Mouse (Mus musculus): ENCODE results near the gene AB124611. TPM values are rescaled to one million over a fixed set of nuclear protein-coding genes. Genes with fewer than 3 reads are reported as not detected.
"Not testable (repeated sequence)": the region's sequence is repeated elsewhere in the genome, so short reads cannot be mapped to it uniquely, and the experiment has no call there.

AB124611 gene
- total RNA-seq (2021) (1 to 10 TPM; 1.4 to 2.3 TPM), polyA plus RNA-seq (2012; rRNA removed) (1.7 and 2.8 TPM in 2 replicates)
- long read RNA-seq: 0 reads

DNA sequence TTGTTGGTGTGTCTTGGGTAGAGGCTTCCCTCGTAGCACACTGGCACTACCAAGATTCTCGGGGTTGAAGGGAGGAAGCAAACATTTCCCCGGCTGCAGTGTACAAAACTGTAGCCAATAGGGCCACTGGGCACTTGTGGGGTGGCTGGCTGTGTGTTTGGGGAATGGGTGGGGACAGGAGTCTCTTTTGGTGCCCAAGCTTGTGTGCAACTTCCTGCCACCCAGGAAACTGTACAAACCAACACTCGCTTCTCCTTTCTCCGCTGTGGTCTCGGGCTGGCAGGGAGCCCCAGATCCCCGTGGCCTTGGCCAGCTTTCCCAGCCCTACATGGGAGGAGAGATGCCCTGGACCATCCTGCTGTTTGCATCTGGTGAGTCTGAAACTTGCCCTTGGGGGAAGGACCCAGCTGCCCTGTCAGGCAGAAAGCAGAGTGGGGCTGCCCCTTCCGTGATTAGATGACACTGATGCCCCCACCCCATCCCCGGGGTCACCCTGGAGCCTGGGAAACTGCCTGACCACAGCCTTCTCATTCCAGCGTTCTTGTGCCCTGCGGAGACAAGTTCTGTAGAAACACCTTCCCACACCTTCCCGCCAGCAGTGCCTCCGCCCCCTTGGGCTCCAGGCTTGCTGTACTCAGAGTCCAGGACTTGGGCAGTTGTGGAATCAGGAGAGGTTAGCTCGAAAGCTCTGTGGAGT, at the start of gene AB124611:
Gene AB124611 (plus strand): TSS at position 240 of the 697 bp plus-strand sequence.
- peak; percentile 36 for DNase-seq

- DNase-seq: no peak
Measured at GRCm38 (mm10) chr9:21477707-21478106, 48.3 kb upstream of the AB124611 start.

DNA sequence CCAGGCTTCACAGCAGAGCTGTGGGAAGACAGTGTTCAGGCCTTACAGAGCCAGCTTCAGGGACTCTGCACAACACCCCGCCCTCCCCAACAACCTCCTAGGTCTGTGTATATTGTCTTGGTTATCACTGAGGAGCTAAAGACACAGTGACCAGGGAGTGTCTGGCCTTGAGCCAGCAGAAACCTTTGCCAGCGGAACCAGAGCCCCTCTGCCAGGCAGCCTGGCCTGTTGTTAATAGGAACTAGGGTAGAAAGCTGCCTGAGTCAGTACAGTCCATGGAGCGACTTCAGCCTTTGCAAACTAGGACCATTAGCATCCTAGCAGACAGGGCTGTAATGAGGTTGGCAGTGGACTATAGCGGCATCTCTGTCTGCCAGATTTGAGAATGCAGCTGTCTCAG, 41.9 kb upstream of the AB124611 start:
- DNase-seq: no peak

- not testable (repeated sequence) for DNase-seq
Measured at GRCm38 (mm10) chr9:21488246-21488645, 37.7 kb upstream of the AB124611 start.

- no peak for DNase-seq
Measured at GRCm38 (mm10) chr9:21490696-21491095, 35.3 kb upstream of the AB124611 start.

- DNase-seq: no peak
Measured at GRCm38 (mm10) chr9:21493907-21494306, 32.1 kb upstream of the AB124611 start.

GRCm38 (mm10) chr9:21494726-21495125, 31.2 kb upstream of the AB124611 start:
- peak; percentile 59 for DNase-seq

DNA sequence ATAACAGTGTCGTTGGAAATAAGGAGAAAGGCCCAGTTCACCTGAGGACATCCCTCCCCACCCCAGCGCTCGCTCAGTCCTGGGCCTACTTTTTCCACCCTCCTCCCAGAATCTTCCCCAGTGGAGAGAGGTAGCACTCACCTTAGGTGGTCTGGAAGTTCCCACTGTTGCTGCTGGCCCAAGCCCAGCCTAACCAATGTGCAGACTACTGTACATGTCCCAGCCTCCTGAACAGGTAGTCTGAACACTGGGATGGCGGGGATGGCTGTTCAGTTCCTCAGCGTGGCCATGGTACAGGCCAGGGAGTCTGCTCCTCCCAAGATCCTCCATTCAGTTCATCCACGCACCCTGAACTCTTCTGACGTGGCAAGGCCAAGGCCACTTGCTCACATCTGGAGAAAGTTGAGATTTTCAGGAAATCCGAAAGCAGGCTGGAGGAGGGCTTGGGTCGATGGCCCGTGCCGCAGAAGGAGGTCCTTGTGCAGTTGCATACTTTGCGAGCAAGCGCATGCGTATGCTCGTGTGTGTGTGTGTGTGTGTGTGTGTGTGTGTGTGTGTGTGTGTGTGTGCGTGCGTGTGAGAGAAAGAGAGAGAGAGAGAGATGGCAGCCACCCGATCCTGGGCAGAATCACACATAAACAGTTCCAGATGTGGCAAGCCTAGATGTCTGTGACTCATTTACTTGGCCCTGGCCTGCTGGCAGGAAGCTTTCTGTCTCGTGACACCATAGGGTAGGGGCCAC, 29.5 kb upstream of the AB124611 start:
- peak; percentile 66 for DNase-seq

DNA sequence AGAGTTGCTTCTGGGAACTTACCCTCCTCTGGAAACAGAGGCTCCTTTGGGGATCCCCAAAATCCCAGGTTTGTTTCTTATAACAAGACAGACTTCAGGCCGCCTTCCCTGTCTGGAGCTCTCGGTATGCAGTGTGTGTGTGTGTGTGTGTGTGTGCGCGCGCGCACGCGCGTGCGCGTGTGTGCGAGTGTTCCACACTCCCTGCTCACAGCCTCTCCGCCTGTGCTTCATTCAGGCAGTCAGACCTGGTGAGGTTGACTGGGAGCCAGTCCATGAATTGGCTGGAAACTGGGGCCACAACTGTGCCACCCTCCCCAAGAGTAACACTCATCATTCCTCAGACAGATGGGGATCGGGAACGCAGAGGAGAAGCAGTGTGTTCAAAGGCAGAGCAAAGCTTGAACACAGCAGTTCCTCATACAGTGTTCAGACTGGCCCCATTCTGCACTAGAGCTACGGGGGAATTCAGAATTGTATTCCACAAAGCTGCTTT, 28.9 kb upstream of the AB124611 start:
- no peak for DNase-seq

DNA sequence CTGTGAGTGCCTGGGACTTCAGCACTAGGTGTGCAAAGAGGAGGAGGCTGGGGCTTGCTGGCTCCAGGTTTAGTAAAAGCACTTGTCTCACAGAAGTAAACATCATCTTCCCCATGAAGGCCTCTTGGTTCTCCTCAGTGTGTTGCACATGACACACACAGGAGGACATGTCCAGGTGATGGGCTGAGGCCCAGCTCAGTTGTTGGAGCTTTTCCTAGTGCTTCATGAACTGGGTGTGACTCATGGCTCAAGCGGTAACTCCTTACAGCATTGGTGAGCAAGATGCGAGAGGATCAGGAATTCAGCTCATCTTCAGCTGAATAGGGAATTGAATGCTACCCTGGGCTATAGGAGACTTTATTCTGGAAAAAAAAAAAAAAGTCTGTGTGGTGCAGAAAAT, 28.3 kb upstream of the AB124611 start:
- no peak for DNase-seq

DNA sequence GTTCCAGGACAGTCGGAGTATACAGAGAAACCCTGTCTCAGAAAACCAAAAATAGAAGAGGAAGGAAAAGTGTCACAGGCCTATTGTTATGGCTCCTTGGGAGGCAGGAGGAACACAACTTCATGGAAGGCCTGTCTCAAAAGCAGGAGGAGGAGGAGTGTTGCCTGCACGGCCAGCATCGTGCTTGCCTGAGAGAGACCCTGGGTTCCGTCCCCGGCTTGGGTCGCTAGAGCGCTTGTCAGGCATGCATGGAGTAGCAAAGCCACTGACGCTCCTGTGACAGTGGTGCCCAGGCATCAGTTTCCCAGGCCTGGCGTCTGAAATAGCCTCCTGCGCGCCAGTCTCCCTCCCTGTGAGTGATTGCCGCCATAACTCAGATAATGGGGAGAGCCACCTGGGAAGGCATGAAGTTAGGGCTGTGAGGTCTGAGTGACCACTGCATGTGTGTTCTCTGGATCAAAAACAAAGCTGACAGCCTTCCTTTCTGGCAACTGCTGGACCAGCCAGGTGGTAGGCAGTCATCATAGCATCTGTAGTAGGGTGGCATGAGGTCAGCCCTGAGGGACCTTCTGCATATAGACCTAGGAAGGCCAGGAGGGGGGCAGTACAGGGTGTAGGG, 27.6 kb upstream of the AB124611 start:
- DNase-seq: no peak

GRCm38 (mm10) chr9:21503352-21503751, 22.6 kb upstream of the AB124611 start:
- DNase-seq: no peak

- no peak for DNase-seq
Measured at GRCm38 (mm10) chr9:21505767-21506166, 20.2 kb upstream of the AB124611 start.

DNA sequence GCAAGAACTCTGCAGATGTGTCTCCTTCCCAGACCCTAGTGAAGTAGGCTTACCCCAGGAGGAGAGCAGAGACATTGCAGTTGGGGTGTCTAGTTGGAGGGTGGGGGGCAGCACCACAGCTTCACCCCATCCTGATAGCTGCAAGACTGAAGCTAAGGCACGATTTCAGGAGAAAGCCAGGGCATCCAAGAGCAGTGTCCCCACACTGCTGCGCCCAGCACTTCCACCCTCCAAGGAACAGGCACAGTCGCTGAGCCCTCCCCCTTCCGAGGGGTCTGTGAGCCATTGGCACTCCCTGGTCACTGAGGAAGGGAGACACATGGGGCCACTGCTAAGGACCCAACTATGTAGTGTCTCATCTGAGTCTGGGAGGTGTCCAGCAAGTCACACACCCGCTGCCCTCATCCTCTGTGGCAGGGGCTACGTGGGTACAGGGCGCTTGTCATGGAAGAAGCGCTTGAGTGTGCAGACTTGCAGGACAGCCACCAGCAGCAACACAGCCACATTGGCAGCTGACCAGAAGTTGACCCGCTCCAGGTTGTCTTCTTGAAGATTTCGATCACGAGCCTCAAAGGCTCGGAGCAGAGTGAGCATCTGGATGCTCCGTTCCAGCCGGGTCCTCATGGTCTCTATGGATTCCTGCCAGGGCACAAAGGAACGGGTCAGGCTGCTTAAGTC, 18.1 kb upstream of the AB124611 start:
- DNase-seq: no peak

- no peak for DNase-seq
Measured at GRCm38 (mm10) chr9:21508871-21509404, 17.0 kb upstream of the AB124611 start.

GRCm38 (mm10) chr9:21509772-21510688, 15.9 kb upstream of the AB124611 start, which contains the start of gene Tmed1:
Gene Tmed1 (minus strand): TSS chr9:21510252.
- peak; percentile 96 for DNase-seq

GRCm38 (mm10) chr9:21510689-21511015, 15.3 kb upstream of the AB124611 start:
- DNase-seq: no peak

- DNase-seq: no peak
Measured at GRCm38 (mm10) chr9:21511052-21511451, 14.9 kb upstream of the AB124611 start.

GRCm38 (mm10) chr9:21513466-21513865, 12.5 kb upstream of the AB124611 start:
- DNase-seq: no peak

DNA sequence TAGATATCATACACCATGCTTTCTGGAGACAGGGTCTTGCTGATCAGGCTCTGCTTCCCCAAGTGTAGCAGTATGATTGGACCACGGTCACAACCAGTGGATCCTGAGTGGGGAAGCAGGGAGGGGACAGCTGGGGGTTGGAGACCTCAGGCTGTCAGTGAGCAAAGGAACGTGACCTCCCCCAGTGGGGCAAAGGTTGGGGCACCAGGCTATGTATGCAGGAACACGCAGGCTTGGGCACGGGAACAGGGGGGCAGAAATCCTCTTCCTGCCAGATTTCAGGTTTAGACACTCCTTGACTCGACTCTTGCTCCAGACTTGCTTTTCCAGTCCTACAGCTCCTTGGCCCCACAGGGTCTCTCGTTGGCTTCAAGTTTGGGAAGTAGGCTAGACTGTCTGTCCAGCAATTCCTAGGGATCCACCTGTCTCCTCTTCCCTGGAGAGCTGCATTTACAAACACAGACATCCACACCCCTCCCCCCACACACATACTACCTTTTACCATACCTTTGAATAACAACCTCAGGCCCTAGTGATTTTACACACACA, 8.0 kb upstream of the AB124611 start:
- no peak for DNase-seq

DNA sequence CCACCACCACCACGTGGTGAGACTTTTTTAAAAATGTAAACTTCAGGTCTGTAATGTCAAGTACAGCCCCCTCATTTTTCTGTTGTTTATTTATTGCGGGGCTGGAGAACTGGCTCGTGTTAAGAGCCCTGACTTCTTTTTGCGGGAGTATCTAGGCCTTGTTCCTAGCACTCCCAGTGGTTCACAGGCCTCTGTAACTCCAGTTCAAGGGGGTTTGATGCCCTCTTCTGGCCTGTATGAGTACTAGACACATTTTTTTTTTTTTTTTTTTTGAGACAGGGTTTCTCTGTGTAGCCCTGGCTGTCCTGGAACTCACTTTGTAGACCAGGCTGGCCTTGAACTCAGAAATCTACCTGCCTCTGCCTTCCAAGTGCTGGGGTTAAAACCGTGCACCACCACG, 7.3 kb upstream of the AB124611 start:
- DNase-seq: not testable (repeated sequence)
